Mouse (Mus musculus) frontal cortex, postnatal 10 days (tissue): Measurements from ENCODE around the gene Itih5.
A peak's percentile ranks its signal among the peaks of the same experiment; 100 is the strongest.

Source experiments
- DNase-seq, 2 experiments: peaks; one replicate each; pipeline ENCODE4 v3.0.0; 2022; ENCODE audit warnings: low spot score in 2 of 2, mixed read lengths in 1 of 2

Itih5 gene

DNA sequence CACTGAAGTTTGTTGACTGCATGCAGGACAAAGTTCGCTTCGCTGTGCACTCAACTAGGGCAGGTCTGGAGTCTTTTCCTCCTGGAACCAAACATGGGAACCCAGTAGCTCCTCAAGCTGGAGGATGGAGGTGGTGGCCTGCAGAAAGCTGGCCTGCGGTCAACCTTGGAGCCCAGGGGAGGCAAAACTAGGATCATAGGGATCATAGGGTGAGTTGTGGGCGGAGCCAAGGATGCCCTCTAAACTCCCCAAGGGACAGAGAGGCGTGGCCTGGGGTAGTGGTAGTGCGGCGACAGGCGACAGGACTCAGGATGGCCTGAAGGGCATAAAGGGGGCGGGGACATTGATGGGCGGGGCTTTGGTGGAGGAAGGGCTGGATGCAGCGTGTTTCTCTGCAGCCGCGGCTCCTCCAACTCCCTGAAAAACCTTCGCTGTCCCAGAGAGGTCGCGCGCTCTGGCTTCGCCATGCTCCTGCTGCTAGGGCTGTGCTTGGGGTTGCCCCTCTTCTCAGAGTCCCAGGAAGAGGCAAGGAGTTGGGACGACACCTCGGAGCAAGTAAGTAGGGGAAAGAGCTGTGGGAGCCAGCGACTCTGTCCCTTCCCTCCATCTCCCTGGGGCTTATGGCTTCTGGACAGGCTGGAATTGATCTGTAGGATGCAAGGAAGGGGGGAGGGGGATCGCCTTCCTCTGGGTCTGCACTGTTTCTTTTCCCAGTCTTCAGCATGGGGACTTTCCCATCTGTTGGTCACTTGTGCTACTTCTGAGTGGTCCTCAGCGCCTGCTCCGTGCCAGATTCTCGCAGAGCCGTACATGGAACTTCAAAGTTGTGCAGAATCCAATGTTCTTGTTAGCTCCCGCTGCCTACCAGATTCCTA, at the start of gene Itih5:
TSS of gene Itih5 (plus strand) at position 371 of the 875 bp plus-strand sequence.
- no peak for DNase-seq

DNA sequence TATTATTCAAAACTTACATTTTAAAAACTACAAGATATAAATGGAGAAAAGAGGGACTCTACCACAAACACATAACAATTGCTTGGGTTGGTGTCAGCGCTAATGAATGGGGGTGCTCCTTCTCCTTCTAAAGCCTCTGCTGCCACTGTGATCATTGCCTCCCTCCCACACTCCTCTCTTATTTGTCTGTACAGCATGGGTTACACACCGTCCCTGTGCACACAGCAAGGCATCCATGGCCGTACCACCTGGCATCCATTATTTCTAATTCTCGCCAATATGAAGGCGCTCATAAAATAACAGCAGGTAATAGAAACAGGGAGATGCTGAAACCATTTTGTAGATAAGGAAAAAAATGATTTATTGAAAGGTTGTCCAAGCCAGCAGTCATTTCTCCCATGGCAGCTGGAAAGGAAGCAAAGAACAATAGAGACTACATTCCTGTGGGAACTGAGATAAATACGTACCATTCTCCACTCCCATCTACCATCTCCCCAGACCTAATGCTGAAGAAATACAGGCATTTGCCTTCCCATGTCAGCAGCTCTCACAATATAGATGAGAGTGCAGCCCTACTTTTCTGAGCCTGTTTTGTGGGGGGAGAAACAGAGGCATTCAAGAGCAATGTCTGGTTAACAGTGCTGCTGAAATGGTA, 44.7 kb upstream of the Itih5 start:
- no peak for DNase-seq

DNA sequence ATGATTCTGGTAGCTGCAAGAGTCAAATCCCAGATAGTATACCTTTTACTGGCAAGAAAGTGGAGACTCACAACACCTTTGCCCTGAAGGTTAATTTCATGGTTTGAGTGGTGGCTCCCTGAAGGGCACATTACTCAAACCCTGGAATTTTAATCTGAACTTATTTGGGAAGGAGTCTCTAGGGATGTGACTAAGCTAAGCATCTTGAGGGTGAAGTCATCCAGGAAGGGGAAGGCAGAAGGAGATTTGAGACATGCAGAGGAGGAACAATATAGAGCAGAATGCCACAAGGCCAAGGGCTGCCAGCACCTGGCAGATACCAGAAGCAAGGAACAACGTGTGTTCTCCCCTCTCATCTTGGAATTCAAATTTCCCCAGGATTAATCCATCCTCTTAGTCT, 34.6 kb upstream of the Itih5 start:
- DNase-seq, result no peak

DNA sequence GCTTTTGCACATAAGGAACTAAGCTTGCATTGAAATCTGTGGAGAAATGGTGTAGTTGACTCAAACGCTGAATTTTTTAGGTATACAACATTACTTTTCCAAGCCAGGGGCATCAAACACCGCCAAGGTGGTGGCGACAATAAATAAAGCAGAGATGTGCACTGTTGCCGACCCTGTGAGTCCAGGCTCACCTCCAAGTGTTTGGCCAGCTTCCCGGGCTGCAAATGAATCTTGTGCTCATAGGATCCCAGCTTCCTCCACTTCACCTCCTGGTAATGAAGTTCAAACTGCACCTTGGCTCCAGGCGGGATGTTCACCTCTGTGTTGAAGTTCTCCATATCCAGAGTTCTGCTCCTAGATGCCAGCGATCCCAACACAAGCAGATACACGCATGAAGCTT, 34.1 kb upstream of the Itih5 start:
- no peak for DNase-seq

DNA sequence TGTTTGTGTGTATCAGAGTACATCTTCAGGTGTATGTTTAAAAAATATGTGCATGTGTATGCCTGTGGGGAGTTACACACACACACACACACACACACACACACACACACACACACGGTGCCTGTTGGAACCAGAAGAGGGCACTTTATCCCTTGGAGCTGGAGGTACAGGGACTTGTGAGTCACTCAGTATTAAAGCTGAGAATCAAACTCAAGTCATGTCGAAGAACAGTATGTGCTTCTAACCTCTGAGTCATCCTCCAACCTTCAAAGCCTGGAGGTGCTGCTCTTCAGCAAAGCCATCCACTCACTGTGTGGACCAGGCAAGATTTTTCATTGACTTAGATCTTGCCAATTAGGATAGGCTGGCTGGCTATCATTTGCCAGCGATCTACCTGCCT, 31.5 kb upstream of the Itih5 start:
- DNase-seq, result no peak

DNA sequence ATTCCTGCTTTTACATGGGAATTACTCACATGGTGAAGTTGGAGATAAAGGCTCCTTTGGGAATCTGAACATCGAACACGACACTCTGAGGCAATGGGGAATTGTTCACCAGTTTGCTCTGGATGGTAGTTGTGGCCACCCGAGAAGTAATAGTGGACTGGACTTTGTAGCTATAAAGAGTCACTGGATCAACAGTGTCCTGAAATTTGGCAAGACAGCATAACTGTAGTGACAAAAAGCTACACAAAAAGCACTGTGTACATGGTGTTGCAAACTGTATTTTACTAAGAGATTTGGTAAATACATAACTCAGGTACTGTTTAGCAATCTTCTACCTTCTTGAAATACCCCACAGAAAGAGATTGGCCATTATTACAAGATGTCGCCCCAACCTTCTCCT, 27.2 kb upstream of the Itih5 start:
- no peak for DNase-seq

DNA sequence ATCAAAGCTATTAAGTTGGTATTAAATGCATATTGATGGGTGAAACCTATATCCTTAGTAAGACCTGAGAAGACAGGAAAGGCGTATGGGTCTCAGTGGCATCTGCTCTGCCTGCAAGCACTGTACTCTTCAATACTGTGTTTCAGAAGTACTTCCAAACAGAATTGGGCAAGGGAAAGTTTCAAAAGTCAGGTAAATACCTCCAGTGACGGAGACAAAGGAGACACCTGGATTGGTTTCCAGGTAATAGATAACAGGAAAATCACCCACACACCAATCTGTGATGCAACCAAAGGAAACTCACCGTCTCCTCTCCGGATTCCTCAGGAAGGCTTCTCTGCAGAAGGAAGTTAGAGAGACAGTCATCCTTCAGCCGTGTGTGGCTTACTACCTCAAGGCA, 25.9 kb upstream of the Itih5 start:
- DNase-seq, result no peak

DNA sequence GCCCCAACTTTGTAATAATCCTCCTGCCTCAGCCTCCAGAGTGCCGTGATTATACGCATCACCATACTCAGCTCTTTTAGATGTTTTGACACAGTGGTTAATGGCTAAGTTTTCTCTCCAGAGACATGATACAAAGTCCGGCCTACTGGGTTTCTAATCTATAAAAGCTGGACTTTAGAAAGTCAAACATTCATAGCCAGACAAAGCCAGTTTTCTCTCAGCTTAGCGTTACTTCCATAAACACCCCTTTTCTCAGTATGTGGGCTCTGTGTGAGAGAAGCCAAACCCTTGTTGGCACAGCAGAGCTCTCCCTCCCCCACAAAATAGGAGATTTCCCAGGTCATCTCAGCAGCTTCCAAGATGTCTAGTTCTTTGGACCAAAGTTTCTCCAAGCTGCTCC, 24.8 kb upstream of the Itih5 start:
- DNase-seq, result no peak

DNA sequence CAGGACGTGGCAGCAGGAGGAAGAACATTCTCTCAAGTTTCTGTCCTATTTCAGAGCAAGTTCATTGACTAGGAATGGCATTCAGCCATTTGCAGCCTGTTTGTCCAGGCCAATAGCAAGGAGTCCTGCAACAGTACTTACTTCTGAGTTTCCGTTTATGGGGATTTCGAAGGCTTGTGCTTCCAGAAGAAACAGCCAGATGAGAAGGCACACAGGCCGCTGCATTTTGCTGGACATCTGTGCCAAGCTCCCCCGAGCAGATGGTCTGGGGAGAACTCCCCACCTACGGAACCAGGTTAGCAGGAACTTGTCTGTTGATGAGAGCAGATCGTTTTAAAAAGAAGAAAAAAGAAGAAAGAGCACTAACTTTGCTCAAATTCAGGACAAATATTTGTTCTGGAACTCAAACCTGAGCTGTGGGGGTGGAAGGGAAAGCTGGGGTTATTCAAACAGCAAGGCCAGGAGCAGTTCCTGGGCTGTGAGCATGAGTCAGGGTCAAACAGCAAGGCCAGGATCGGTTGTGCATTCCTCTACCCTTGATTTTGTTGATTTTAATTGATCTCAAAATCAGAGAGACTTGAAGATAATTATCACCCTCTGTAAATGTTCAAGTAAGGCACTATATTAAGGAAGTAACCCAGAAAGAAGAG, 22.9 kb upstream of the Itih5 start:
- no peak for DNase-seq

DNA sequence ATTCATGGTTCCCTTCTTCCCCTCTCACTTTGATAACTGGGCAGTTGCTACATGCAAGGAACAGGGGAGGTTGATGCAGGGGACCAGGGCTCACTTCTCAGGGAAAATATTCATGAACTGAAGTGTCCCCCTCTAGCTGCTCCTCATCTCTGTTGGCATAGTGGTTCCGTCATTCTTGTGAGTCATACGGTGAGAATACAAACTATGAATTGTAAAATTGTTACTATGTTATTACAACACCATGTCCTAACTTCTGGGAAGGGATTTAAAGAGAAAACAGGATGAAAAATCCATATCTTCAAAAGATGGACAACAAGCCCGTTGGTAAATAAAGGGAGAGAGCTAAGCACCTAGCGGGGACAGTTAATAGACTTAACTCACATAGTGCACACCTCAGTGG, 22.1 kb upstream of the Itih5 start, which contains the start of gene Itih2:
TSS of gene Itih2 (minus strand) at position 101 of the 400 bp plus-strand sequence.
- no peak for DNase-seq

DNA sequence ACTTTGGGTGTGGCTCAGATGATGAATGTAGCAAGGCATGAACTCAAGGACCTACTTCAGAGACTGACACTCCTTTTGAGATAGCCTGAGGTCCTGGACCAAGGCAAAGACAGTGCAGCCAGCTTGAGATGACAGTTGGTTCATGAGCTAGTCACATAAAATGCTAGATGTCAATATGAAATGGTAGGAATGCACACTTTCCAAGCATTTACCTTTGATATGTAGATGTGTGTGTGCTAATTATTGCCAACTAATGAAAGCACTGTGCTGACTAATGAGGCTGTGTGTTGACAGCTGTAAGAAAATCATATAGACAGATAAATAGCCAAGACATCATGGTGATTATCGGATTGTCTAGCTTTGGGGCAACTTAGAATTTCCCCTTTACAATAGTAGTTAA, 21.2 kb upstream of the Itih5 start:
- no peak for DNase-seq

DNA sequence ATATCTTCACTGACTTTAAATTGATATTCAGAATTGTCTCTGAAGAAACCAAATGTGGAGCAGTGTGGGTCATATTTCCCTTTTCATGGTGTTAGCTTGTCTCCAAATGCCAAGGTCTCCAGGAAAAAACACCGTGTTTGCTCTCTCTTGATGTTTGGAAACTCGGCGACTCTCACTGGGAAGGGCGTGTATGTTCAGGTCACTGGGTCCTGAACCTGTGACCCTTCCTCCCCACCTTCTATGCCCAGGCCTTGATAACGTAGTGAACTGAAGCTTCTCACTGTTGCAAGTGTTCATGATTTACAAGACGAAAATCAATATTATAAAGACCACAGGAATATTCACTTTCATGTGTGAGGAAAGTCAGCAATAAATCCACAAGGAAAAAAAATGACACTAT, 19.4 kb upstream of the Itih5 start:
- no peak for DNase-seq

DNA sequence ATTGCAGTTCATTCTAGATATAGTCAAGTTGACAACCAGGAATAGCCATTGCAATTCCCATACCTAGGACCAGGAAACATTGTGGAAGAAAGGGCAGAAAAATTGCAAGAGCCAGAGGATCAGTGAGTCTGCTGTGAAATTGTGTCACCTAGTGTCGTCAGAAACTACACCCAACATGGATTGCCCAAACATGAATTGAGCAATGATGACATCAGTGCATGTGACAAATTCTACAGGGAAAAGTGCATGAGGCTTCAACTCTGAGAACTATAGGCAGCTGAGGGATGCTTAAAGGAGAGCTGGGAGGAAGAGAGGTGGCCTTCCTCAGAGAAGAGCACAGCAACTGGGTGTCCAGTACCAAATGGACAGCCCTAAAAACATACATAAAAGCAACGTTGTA, 16.1 kb upstream of the Itih5 start:
- no peak for DNase-seq

DNA sequence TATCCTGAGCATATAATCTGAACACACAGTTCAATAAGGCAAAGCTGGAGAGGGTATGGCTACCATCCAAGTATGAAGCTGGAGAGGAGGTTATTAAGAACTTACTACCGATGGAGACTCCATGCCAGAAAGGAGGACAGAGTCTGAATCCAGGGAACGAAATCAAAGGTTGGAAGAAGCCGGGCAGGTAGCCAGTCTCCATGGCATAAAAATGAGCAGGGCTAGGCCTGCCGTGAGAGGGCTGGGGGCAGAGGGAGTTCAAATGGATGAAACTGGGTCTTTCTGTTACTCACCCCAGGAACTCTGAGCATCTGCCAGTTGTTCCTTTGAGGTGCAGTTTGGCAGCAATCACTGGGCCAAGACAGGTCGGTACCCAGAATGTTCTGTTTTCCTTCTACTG, 12.9 kb upstream of the Itih5 start:
- no peak for DNase-seq

DNA sequence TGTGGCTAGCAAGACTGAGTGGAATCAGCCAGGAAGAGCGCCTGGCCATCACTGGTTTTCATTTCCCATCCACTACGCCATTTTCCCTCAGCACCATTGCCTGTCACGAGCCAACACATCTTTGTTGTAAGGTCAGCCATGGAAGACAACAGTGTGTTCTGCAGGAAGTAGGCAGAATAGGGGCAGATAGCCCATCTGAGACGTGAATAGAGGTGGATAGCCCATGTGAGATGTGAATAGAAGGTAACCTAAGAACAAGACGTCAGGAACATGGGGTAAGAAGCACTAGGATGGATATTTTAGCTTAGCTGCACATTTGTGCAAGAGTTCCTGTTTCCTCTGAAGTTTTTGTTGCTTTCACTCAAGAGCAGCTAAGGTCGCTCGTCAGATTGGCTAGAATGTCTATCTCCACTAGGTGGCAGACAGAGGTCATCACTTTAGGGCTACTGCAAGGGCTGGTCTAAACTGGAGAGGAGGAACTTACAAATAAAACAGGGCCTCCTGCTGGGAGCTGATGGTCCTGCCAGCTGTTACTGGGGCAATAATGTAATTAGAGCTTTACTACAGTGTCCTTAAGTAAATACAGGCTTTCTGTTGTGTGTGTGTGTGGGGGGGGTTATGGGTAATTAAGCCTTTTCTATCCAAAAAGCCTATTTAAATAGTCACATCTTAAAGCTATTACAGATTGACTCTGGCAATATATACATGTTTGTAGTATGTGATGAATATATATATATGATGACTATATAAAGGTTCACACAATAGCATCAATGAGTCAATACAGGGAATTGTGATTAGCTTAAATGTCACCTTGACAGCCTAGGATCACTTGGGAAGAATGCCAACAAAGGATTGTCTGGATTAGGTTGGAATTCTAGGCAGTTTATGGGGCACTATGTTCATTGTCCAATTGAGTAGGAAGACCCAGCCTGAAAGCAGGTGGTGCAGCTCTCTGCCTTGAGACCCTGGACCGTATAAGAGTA, 10.6 kb upstream of the Itih5 start:
- peak; percentile 55 for DNase-seq

DNA sequence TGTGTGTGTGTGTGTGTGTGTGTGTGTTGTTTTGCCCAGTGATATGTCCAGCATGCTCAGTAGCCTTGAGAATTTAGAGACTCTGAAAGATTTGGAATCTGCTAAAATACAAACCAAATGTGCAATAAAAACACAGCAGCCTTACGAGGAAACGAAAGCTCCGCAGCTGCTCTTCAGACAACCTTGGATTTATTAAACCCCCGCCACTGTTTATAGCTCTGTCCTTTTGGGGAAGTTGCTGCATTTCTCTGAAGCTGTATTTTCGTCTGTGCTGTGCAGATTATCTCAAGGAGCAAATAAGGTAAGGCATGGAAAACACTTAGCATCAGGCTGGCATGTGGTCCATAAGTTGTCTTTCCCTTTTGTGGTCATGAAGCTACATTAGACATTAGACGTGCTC, 7.9 kb upstream of the Itih5 start:
- no peak for DNase-seq

DNA sequence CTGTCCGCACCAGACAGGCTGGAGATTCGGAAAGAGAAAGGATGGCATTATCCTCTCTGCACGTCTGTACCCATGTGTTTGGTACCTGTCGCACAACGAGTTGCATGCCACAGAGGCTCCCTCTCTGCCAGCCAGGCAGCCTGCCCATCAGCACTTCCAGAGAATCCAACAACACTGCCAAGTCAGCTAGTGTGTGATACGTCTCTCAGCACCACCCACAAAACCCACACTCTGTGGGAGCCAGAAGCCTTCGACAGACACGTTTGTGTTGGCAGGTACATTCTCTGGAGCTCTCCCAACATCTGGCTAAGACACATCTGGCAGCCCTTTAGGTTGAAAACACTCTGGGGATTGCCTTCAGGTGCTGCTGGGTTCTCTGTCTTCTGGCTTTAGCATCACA, 6.2 kb upstream of the Itih5 start:
- peak in 1 of 2 experiments; percentile 15 for DNase-seq

DNA sequence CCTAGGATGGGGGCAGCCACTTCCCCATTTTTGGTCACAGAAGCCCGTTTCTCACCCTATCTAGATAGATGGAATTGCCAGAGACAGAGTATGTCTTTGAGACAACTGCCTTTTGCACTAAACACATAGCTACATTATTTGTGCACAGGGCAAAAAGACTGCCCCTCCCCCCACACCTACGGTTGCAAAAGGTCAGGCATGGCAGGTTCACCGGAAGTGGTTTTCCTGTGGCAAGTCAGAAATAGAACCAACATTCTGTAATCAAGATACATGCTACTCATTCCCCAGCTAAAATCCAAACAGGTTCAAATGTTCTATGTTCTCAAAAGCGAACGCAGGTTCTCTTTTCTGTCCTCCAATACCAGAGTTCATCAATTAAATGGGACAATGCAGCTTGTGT, 781 bp upstream of the Itih5 start:
- DNase-seq, result no peak

DNA sequence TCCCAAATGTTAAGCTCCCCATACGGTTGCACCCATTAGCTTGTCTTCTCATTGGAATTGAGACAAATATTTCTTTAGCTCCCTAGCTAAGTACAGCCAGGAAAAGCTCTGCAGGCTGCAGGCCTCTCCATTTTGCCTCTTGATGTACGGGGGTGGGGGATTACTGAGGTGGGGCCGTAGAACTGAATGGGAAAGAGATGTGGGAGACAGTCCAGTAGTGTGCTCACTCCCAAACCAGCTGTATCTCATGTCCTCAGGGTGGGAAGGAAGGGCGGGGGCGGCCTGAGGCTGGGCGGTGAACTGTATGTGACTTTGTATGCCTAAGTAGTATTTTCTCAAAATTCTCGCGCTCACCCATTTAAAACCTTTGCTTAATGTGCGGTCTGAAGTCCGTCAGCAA, 3.8 kb downstream of the Itih5 start:
- no peak for DNase-seq

DNA sequence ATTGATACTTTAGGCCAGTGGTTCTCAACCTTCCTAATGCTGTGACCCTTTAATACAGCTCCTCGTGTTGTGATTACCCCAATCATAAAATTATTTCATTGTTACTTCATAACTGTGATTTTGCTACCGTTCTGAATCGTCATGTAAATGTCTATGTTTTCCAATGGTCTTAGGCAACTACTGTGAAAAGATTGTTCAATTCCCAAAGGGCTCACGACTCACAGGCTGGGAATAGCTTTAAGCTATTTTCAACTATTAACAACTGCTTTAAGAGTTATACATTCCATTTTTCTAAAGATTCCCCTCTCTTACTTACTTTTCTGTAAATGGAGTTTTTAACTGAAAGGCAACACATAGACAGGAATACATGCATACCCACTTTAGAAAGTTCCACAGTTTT, 8.6 kb downstream of the Itih5 start:
- no peak for DNase-seq

DNA sequence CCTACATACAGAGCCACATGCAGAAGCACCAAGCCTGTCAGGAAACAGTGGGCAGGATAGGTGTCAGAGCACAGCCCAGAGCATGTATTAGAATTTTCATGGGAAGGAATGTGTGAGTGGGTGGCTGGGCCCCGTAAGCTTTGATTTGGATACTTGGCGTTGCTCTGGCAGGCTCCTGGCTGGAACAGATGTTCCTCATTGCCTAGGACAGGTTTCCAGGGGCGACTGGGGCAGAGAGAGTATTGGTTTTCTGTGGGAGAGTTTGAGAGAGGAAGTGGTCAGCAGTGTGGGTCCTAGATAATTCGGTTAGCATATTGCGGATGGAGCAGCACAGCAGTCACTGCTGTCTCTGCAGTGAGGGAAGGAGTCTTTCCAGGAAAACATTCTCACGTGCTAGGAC, 13.3 kb downstream of the Itih5 start:
- no peak for DNase-seq

DNA sequence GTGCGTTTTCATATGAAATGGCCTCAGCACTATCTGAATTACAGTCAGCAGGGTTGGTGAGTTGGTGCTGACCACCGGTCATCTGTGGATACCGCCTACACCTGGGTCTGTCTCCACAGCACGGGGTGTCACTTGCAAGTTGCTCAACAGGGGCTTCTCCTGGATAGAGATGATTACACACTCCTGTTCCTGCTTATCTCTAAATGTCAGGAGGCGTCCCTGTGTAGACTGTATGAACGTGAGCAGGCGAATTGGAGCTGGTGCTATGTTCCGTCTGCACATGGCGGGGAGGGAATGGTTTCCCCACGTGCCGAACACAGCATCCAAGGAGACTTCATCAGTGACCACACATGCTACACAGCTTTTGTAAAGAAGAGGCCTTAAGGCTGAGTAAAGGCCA, 13.9 kb downstream of the Itih5 start:
- no peak for DNase-seq
